8 mouse cellular contexts compared by ENCODE assay signal in genomic region chr11:102406900-102407833, GRCm38 (mm10). TPM values are rescaled to one million over a fixed set of nuclear protein-coding genes. Genes with fewer than 3 reads are reported as not detected.
DNase-seq lines count a peak whose midpoint lies in the region; ATAC-seq and TF ChIP-seq lines count a peak whose summit lies in the region.

No protein-coding gene starts in this region.

- peak overlapping the region; percentile 96 for H3K4me2 ChIP-seq in forebrain, embryonic 15.5 days (replicated peaks)
- H3K4me2 ChIP-seq in lung, embryonic 15.5 days, result peak overlapping the region; percentile 82

- intact Hi-C loops in heart, postnatal 25 days (cut with DNase I), result loop anchor here (1.0 to 2.0 kb wide), 2 partner anchors 68 to 89 kb away; no protein-coding TSS in a partner anchor

- H3K9ac ChIP-seq in MEL (ENCODE audit: control insufficient read depth, low read depth, low read length, poor library complexity, severe bottlenecking), result peak overlapping the region; percentile 87
- peak overlapping the region; percentile 89 for H3K9ac ChIP-seq in forebrain, embryonic 15.5 days (replicated peaks)
- peak overlapping the region; percentile 87 for H3K9ac ChIP-seq in lung, embryonic 15.5 days

- no peak for TF ChIP-seq CTCF in MEL (IDR thresholded peaks at IDR 0.05 in 2 of 3, conservative IDR thresholded peaks at IDR 0.05 in 1 of 3; ENCODE audit: control insufficient read depth in 1 of 3, insufficient read depth in 1 of 3, low read depth in 2 of 3, low read length in 3 of 3, poor library complexity in 1 of 3, severe bottlenecking in 1 of 3)
- no peak for TF ChIP-seq CTCF in olfactory bulb, adult 2 months (IDR thresholded peaks at IDR 0.05; ENCODE audit: insufficient read depth, low read depth, low read length)

- no peak for TF ChIP-seq RAD21 in MEL (IDR thresholded peaks at IDR 0.05; ENCODE audit: low read depth, low read length)

- no peaks in the 10 kb centered on the region for H3K9me3 ChIP-seq in MEL (replicated peaks; ENCODE audit: insufficient read depth, low read length)
- no peaks in the 10 kb centered on the region for H3K9me3 ChIP-seq in forebrain, embryonic 15.5 days
- no peaks in the 10 kb centered on the region for H3K9me3 ChIP-seq in lung, embryonic 15.5 days

- H3K27ac ChIP-seq in MEL (ENCODE audit: control insufficient read depth, low read depth, low read length), result peak overlapping the region; percentile 97
- peak overlapping the region; percentile 86 for H3K27ac ChIP-seq in forebrain, embryonic 15.5 days (replicated peaks)
- H3K27ac ChIP-seq in lung, embryonic 15.5 days, result peak overlapping the region; percentile 94
- H3K27ac ChIP-seq in olfactory bulb, adult 2 months (ENCODE audit: insufficient read depth, low read depth, low read length), result peak overlapping the region; percentile 80

- under 1% methylated on average over 85 of the region's 85 CpGs for WGBS in forebrain, embryonic 15.5 days
- under 1% methylated on average over 83 of the region's 85 CpGs for WGBS in lung, embryonic 15.5 days
- WGBS in olfactory bulb, adult 2 months, result under 1% methylated on average over 83 of the region's 85 CpGs

- H3K79me2 ChIP-seq in MEL (ENCODE audit: control insufficient read depth, insufficient read depth, low read length, poor library complexity), result peaks cover 19% of the 10 kb centered on the region

- peak; percentile 66 for ATAC-seq in forebrain, embryonic 15.5 days (replicated peaks)
- ATAC-seq in lung, embryonic 15.5 days (ENCODE audit: borderline replicate concordance, extremely low read depth, low FRiP score, low TSS enrichment), result peak; percentile 69

- peaks cover 11 to 22% of the 10 kb centered on the region in 2 experiments for H3K4me1 ChIP-seq in MEL (ENCODE audit: control insufficient read depth in 1 of 2, insufficient read depth in 2 of 2, low read length in 2 of 2)
- H3K4me1 ChIP-seq in forebrain, embryonic 15.5 days, result peaks cover 43% of the 10 kb centered on the region
- peaks cover 47% of the 10 kb centered on the region for H3K4me1 ChIP-seq in lung, embryonic 15.5 days
- peaks cover 25% of the 10 kb centered on the region for H3K4me1 ChIP-seq in olfactory bulb, adult 2 months (ENCODE audit: control insufficient read depth, insufficient read depth, low read length)

- TF ChIP-seq EP300 in MEL (IDR thresholded peaks at IDR 0.05; ENCODE audit: low read depth in 1 of 2, low read length in 2 of 2), result peak; percentile 29 to 48; a peak in 2 of 4 replicates

- H3K4me3 ChIP-seq in MEL (ENCODE audit: control insufficient read depth in 1 of 2, insufficient read depth in 1 of 2, low read depth in 2 of 2, low read length in 2 of 2), result peak overlapping the region; percentile 80 to 92
- H3K4me3 ChIP-seq in forebrain, embryonic 15.5 days, result peak overlapping the region; percentile 89
- H3K4me3 ChIP-seq in lung, embryonic 15.5 days, result peak overlapping the region; percentile 97
- H3K4me3 ChIP-seq in olfactory bulb, adult 2 months (ENCODE audit: insufficient read depth, low read depth, low read length), result peak overlapping the region; percentile 78

- DNase-seq in MEL (ENCODE audit: low read depth, low spot score), result peak; percentile 93
- peak; percentile 91 to 97 for DNase-seq in cerebellum, adult 18-20 months
- peak; percentile 85 for DNase-seq in heart, postnatal 25 days (ENCODE audit: low spot score)
- DNase-seq in layer of hippocampus, adult 8-10 months (ENCODE audit: low spot score in 2 of 2), result peak; percentile 66 to 82
- DNase-seq in thymus, adult 18-20 months, result peak; percentile 78 to 81

- TF ChIP-seq POLR2A in MEL (IDR thresholded peaks at IDR 0.05; ENCODE audit: control insufficient read depth in 1 of 2, insufficient read depth in 1 of 2, low read depth in 1 of 2, low read length in 2 of 2, poor library complexity in 1 of 2), result peak; percentile 52 to 79; a peak in 2 of 4 replicates
- peak; percentile 76 for TF ChIP-seq POLR2A in olfactory bulb, adult 2 months (IDR thresholded peaks at IDR 0.05; ENCODE audit: insufficient read depth, low read depth, low read length)

- H3K27me3 ChIP-seq in MEL (ENCODE audit: control insufficient read depth in 1 of 2, insufficient read depth in 2 of 2, low read length in 2 of 2), result no peaks in the 10 kb centered on the region
- no peaks in the 10 kb centered on the region for H3K27me3 ChIP-seq in forebrain, embryonic 15.5 days
- 0 out of 2 replicates have a peak, but pooled peaks cover 2% of the 10 kb centered on the region for H3K27me3 ChIP-seq in lung, embryonic 15.5 days

- peaks cover 0 to 14% of the 10 kb centered on the region in 2 experiments; a peak in 2 of 4 replicates for H3K36me3 ChIP-seq in MEL (ENCODE audit: control insufficient read depth in 1 of 2, insufficient read depth in 2 of 2, low read length in 2 of 2)
- peaks cover 24% of the 10 kb centered on the region for H3K36me3 ChIP-seq in forebrain, embryonic 15.5 days
- peaks cover 25% of the 10 kb centered on the region for H3K36me3 ChIP-seq in lung, embryonic 15.5 days

TF ChIP-seq in MEL, 35 proteins besides CTCF, POLR2A, EP300 and RAD21 (continues in another document):
- TF ChIP-seq SMC3 (IDR thresholded peaks at IDR 0.05; ENCODE audit: low read depth, low read length) (no peak), SIN3A (IDR thresholded peaks at IDR 0.05; ENCODE audit: low read length) (peak; percentile 65), TCF12 (IDR thresholded peaks at IDR 0.05; ENCODE audit: low read depth, low read length) (peak; percentile 84), ELF1 (IDR thresholded peaks at IDR 0.05; ENCODE audit: low read depth, low read length) (peak; percentile 70), HCFC1 (IDR thresholded peaks at IDR 0.05; ENCODE audit: low read depth, low read length) (peak; percentile 58; the same call in 1 of the 2 replicates), NRF1 (IDR thresholded peaks at IDR 0.05; ENCODE audit: insufficient read depth, low read depth, low read length, poor library complexity, severe bottlenecking) (0 out of 2 replicates have a peak, but pooled peaks have one; percentile 43), UBTF (IDR thresholded peaks at IDR 0.05; ENCODE audit: borderline replicate concordance, insufficient read depth, low read depth, low read length) (peak; percentile 74; the same call in 1 of the 2 replicates), ZKSCAN1 (IDR thresholded peaks at IDR 0.05; ENCODE audit: low read depth, low read length) (no peak)

RNA-seq across cellular contexts. Expression of gene Slc25a39, which starts 0.6 kb away (rescaled TPM):
- total RNA-seq in MEL (2012; rRNA removed), result 174 and 183 TPM in 2 replicates
- 100 to 1,000 TPM in 1 of 2 experiments, not detected in 1; 325 TPM for polyA plus RNA-seq in MEL (2012; ENCODE audit: insufficient read depth in 1 of 2, insufficient read length in 2 of 2, low read depth in 1 of 2, low replicate concordance in 2 of 2, missing spikeins in 1 of 2)
- 144 TPM in 2 replicates for polyA plus RNA-seq in forebrain, embryonic 15.5 days (2015; fragmentation: Nextera tagmentation; extraction: Ambion mirVana)
- 100 to 1,000 TPM; 163 to 175 TPM for total RNA-seq in heart, postnatal 25 days (2021)
- total RNA-seq in layer of hippocampus, adult 8-10 months (2022), result 10 to 100 TPM; 62.0 to 72.4 (median 64.6) TPM
- 240 and 247 TPM in 2 replicates for polyA plus RNA-seq in lung, embryonic 15.5 days (2015; fragmentation: Nextera tagmentation; extraction: Ambion mirVana)
- polyA plus RNA-seq in olfactory bulb, adult 2 months (2012; ENCODE audit: insufficient read depth, insufficient read length, low replicate concordance, missing spikeins), result not detected in 2 replicates

RNA-seq across cellular contexts. Expression of gene Rundc3a, which starts 14.0 kb away (rescaled TPM):
- 0.39 and 0.42 TPM in 2 replicates for total RNA-seq in MEL (2012; rRNA removed)
- polyA plus RNA-seq in MEL (2012; ENCODE audit: insufficient read depth in 1 of 2, insufficient read length in 2 of 2, low read depth in 1 of 2, low replicate concordance in 2 of 2, missing spikeins in 1 of 2), result 1 to 10 TPM in 1 of 2 experiments, not detected in 1; 2.1 TPM
- 149 and 150 TPM in 2 replicates for polyA plus RNA-seq in forebrain, embryonic 15.5 days (2015; fragmentation: Nextera tagmentation; extraction: Ambion mirVana)
- not detected for total RNA-seq in heart, postnatal 25 days (2021)
- 100 to 1,000 TPM; 420 to 453 (median 428) TPM for total RNA-seq in layer of hippocampus, adult 8-10 months (2022)
- 1.6 and 2.0 TPM in 2 replicates for polyA plus RNA-seq in lung, embryonic 15.5 days (2015; fragmentation: Nextera tagmentation; extraction: Ambion mirVana)
- polyA plus RNA-seq in olfactory bulb, adult 2 months (2012; ENCODE audit: insufficient read depth, insufficient read length, low replicate concordance, missing spikeins), result not detected in 2 replicates

RNA-seq across cellular contexts. Expression of gene Grn, which starts 22.9 kb away (rescaled TPM):
- total RNA-seq in MEL (2012; rRNA removed), result 14.5 and 14.7 TPM in 2 replicates
- polyA plus RNA-seq in MEL (2012; ENCODE audit: insufficient read depth in 1 of 2, insufficient read length in 2 of 2, low read depth in 1 of 2, low replicate concordance in 2 of 2, missing spikeins in 1 of 2), result 10 to 100 TPM in 1 of 2 experiments, not detected in 1; 42.1 TPM
- 61.8 and 62.0 TPM in 2 replicates for polyA plus RNA-seq in forebrain, embryonic 15.5 days (2015; fragmentation: Nextera tagmentation; extraction: Ambion mirVana)
- total RNA-seq in heart, postnatal 25 days (2021), result 100 to 1,000 TPM; 101 to 104 TPM
- total RNA-seq in layer of hippocampus, adult 8-10 months (2022), result 100 to 1,000 TPM in 2 of 4 experiments, 10 to 100 TPM in 2; 61.9 to 191 (median 114) TPM
- polyA plus RNA-seq in lung, embryonic 15.5 days (2015; fragmentation: Nextera tagmentation; extraction: Ambion mirVana), result 168 and 174 TPM in 2 replicates
- polyA plus RNA-seq in olfactory bulb, adult 2 months (2012; ENCODE audit: insufficient read depth, insufficient read length, low replicate concordance, missing spikeins), result not detected in 2 replicates

RNA-seq across cellular contexts. Expression of gene Fam171a2, which starts 40.3 kb away (rescaled TPM):
- 1.8 and 2.0 TPM in 2 replicates for total RNA-seq in MEL (2012; rRNA removed)
- 1 to 10 TPM in 1 of 2 experiments, not detected in 1; 8.8 TPM for polyA plus RNA-seq in MEL (2012; ENCODE audit: insufficient read depth in 1 of 2, insufficient read length in 2 of 2, low read depth in 1 of 2, low replicate concordance in 2 of 2, missing spikeins in 1 of 2)
- polyA plus RNA-seq in forebrain, embryonic 15.5 days (2015; fragmentation: Nextera tagmentation; extraction: Ambion mirVana), result 22.5 and 24.3 TPM in 2 replicates
- 1 to 10 TPM; 5.8 to 6.5 TPM for total RNA-seq in heart, postnatal 25 days (2021)
- total RNA-seq in layer of hippocampus, adult 8-10 months (2022), result 10 to 100 TPM; 77.6 to 94.7 (median 85.7) TPM
- 4.7 and 6.9 TPM in 2 replicates for polyA plus RNA-seq in lung, embryonic 15.5 days (2015; fragmentation: Nextera tagmentation; extraction: Ambion mirVana)
- polyA plus RNA-seq in olfactory bulb, adult 2 months (2012; ENCODE audit: insufficient read depth, insufficient read length, low replicate concordance, missing spikeins), result not detected in 2 replicates

RNA-seq across cellular contexts. Expression of gene Slc4a1, which starts 41.2 kb away (rescaled TPM):
- total RNA-seq in MEL (2012; rRNA removed), result 0.23 and 0.36 TPM in 2 replicates
- under 1 TPM in 1 of 2 experiments, not detected in 1; 0.35 TPM for polyA plus RNA-seq in MEL (2012; ENCODE audit: insufficient read depth in 1 of 2, insufficient read length in 2 of 2, low read depth in 1 of 2, low replicate concordance in 2 of 2, missing spikeins in 1 of 2)
- 1.9 and 2.6 TPM in 2 replicates for polyA plus RNA-seq in forebrain, embryonic 15.5 days (2015; fragmentation: Nextera tagmentation; extraction: Ambion mirVana)
- total RNA-seq in heart, postnatal 25 days (2021), result 1 to 10 TPM; 5.3 to 9.5 TPM
- under 1 TPM in 2 of 4 experiments, not detected in 2; 0.10 to 0.11 TPM for total RNA-seq in layer of hippocampus, adult 8-10 months (2022)
- polyA plus RNA-seq in lung, embryonic 15.5 days (2015; fragmentation: Nextera tagmentation; extraction: Ambion mirVana), result 10.1 and 14.0 TPM in 2 replicates
- polyA plus RNA-seq in olfactory bulb, adult 2 months (2012; ENCODE audit: insufficient read depth, insufficient read length, low replicate concordance, missing spikeins), result not detected in 2 replicates

Comparison
In these comparisons a context has a peak if more than half of its experiments do, and no peak if none do; other contexts are left out.
1. Peak in every context shown above with its lines: DNase-seq, ATAC-seq, H3K4me3 ChIP-seq and H3K27ac ChIP-seq.
2. RNA of gene Slc25a39, which starts 0.6 kb away (polyA plus RNA-seq): 325 TPM in MEL, 240 to 247 TPM in lung, embryonic 15.5 days and 144 TPM in forebrain, embryonic 15.5 days; not detected in olfactory bulb, adult 2 months; every median in the first group is over 100 times any median in the second.